Mouse (Mus musculus) cerebellum, adult 8-10 months (tissue): ENCODE results near the gene Gm732.

Experiments used
- DNase-seq: peaks from one replicate; pipeline ENCODE4 v3.0.0; 2022

Gm732 gene

GRCm38 (mm10) chrX:107948365-107948764 is at the start of gene Gm732:
Gene Gm732, minus strand, starts transcription at chrX:107948465.
- no peak for DNase-seq
